26 mouse cellular contexts compared by ENCODE assay signal in the genomic region with DNA sequence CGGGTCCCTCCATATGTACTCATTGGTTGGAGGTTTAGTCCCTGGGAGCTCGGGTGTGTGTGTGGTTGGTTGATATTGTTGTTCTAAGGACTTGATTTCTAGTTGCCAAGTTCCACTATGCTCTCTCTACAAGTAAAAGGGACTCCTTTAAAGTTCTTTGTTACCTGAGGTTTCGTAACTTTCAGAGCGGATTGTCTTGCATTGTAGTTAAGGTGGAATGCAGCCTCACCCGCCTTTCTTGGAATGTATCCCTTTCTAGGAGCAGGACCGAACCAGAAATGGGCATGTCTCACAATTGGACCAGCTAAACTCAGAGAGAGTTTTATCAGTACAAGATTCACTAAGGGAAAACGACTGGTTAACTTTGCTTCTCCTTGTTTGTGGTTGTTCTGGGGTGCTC. TPM values are rescaled to one million over a fixed set of nuclear protein-coding genes. Genes with fewer than 3 reads are reported as not detected.
A peak's percentile ranks its signal among the peaks of the same experiment; 100 is the strongest.
DNase-seq lines count a peak whose midpoint lies in the region; ATAC-seq and TF ChIP-seq lines count a peak whose summit lies in the region.
"Had no signal": no experiment of that assay in that cellular context is flagged by ENCODE, and none has a peak within 500 bp of the region (broad histone marks: within the 10 kb centered on the region; RNA-seq: fewer than 3 reads in every experiment).

No protein-coding gene starts in this region.

- H3K4me1 ChIP-seq in intestine, embryonic 14.5 days (replicated peaks; ENCODE audit: control insufficient read depth, insufficient read depth, low read length), result no peaks in the 10 kb centered on the region; the same call in 1 of the 2 replicates
- H3K4me1 ChIP-seq in intestine, postnatal 0 days (replicated peaks; ENCODE audit: control insufficient read depth, insufficient read depth, low read length), result 0 out of 2 replicates have a peak, but pooled peaks cover 6% of the 10 kb centered on the region
- peaks cover 9% of the 10 kb centered on the region for H3K4me1 ChIP-seq in ES-Bruce4 (ENCODE audit: control insufficient read depth, insufficient read depth, low read length)
- no peaks in the 10 kb centered on the region; the same call in 1 of the 2 replicates for H3K4me1 ChIP-seq in liver, embryonic 16.5 days (ENCODE audit: control insufficient read depth, low read depth, low read length)
- H3K4me1 ChIP-seq in kidney, embryonic 16.5 days (ENCODE audit: insufficient read depth, low read length), result peaks cover 16% of the 10 kb centered on the region
- H3K4me1 ChIP-seq: hindbrain, embryonic 12.5 days; limb, embryonic 13.5 days had no signal

- no peaks in the 10 kb centered on the region for H3K27me3 ChIP-seq in intestine, embryonic 14.5 days (replicated peaks; ENCODE audit: control insufficient read depth, insufficient read depth, low read length)
- H3K27me3 ChIP-seq in intestine, postnatal 0 days (replicated peaks; ENCODE audit: control insufficient read depth, insufficient read depth, low read length), result no peaks in the 10 kb centered on the region
- no peaks in the 10 kb centered on the region for H3K27me3 ChIP-seq in ES-Bruce4 (ENCODE audit: control insufficient read depth, insufficient read depth, low read length, poor library complexity, severe bottlenecking)
- no peaks in the 10 kb centered on the region for H3K27me3 ChIP-seq in liver, embryonic 16.5 days (ENCODE audit: control insufficient read depth, insufficient read depth, low read depth, low read length)
- H3K27me3 ChIP-seq in kidney, embryonic 16.5 days (ENCODE audit: insufficient read depth, low read length), result no peaks in the 10 kb centered on the region
- H3K27me3 ChIP-seq: forebrain, embryonic 13.5 days; hindbrain, embryonic 12.5 days; limb, embryonic 13.5 days had no signal

- no peak overlapping the region for H3K27ac ChIP-seq in intestine, embryonic 14.5 days (ENCODE audit: low read depth)
- no peak overlapping the region for H3K27ac ChIP-seq in intestine, postnatal 0 days (ENCODE audit: low read depth, low read length)
- peak overlapping the region; percentile 94 for H3K27ac ChIP-seq in ES-Bruce4 (ENCODE audit: insufficient read depth, low read length)
- peak overlapping the region; percentile 57; the same call in 1 of the 2 replicates for H3K27ac ChIP-seq in liver, embryonic 16.5 days (ENCODE audit: low read length)
- no peak overlapping the region for H3K27ac ChIP-seq in kidney, embryonic 16.5 days (ENCODE audit: low read length)
- H3K27ac ChIP-seq: forebrain, embryonic 13.5 days; hindbrain, embryonic 12.5 days; hindbrain, postnatal 0 days; layer of hippocampus, adult 2 months; limb, embryonic 13.5 days; stomach, postnatal 0 days had no signal

- H3K9me3 ChIP-seq in intestine, embryonic 14.5 days (ENCODE audit: control insufficient read depth, low read length), result no peaks in the 10 kb centered on the region
- H3K9me3 ChIP-seq in intestine, postnatal 0 days (ENCODE audit: control insufficient read depth), result no peaks in the 10 kb centered on the region
- no peaks in the 10 kb centered on the region for H3K9me3 ChIP-seq in ES-Bruce4 (replicated peaks; ENCODE audit: control insufficient read depth, insufficient read depth, low read length, poor library complexity, severe bottlenecking)
- no peaks in the 10 kb centered on the region for H3K9me3 ChIP-seq in liver, embryonic 16.5 days (replicated peaks; ENCODE audit: control insufficient read depth, low read length)
- no peaks in the 10 kb centered on the region for H3K9me3 ChIP-seq in kidney, embryonic 16.5 days (ENCODE audit: low read length)
- H3K9me3 ChIP-seq: forebrain, embryonic 13.5 days; G1E; hindbrain, embryonic 12.5 days; limb, embryonic 13.5 days had no signal

- TF ChIP-seq POLR2A in ES-Bruce4 (IDR thresholded peaks at IDR 0.05; ENCODE audit: insufficient read depth, low read length), result no peak

- 78% methylated on average over 7 of the region's 7 CpGs for WGBS in intestine, embryonic 14.5 days
- 67% methylated on average over 7 of the region's 7 CpGs for WGBS in intestine, postnatal 0 days
- 64% methylated on average over 7 of the region's 7 CpGs for WGBS in liver, embryonic 16.5 days (ENCODE audit: insufficient replicate concordance)
- 87% methylated on average over 7 of the region's 7 CpGs for WGBS in kidney, embryonic 16.5 days

- no peak for ATAC-seq in intestine, embryonic 14.5 days (replicated peaks; ENCODE audit: low FRiP score, low TSS enrichment, low read depth)
- ATAC-seq in intestine, postnatal 0 days, result no peak
- no peak for ATAC-seq in liver, embryonic 16.5 days (ENCODE audit: low read depth)
- no peak for ATAC-seq in kidney, embryonic 16.5 days (ENCODE audit: low FRiP score, low TSS enrichment)
- ATAC-seq: forebrain, embryonic 13.5 days; hindbrain, postnatal 0 days; midbrain, embryonic 16.5 days had no signal

- H3K9ac ChIP-seq in intestine, embryonic 14.5 days (ENCODE audit: low read length), result no peak overlapping the region
- no peak overlapping the region for H3K9ac ChIP-seq in intestine, postnatal 0 days (ENCODE audit: low read depth, low read length)
- peak overlapping the region; percentile 44 for H3K9ac ChIP-seq in ES-Bruce4 (ENCODE audit: low read depth, poor library complexity, severe bottlenecking)
- H3K9ac ChIP-seq in liver, embryonic 16.5 days (ENCODE audit: low read depth, low read length), result no peak overlapping the region
- no peak overlapping the region for H3K9ac ChIP-seq in kidney, embryonic 16.5 days (replicated peaks; ENCODE audit: low read length)
- H3K9ac ChIP-seq: forebrain, embryonic 13.5 days; hindbrain, embryonic 12.5 days; limb, embryonic 13.5 days had no signal

- DNase-seq in intestine, embryonic 14.5 days (ENCODE audit: low spot score), result peak; percentile 43
- peak; percentile 42 for DNase-seq in WW6 (ENCODE audit: low read depth, low spot score)
- no peak for DNase-seq in left cerebral cortex, adult 11 months (ENCODE audit: low spot score)
- no peak for DNase-seq in heart, postnatal 10 days
- DNase-seq: adrenal gland, postnatal 25 days; cerebellum, adult 11-12 months; cerebellum, postnatal 10 days; gastrocnemius, postnatal 10 days; heart, postnatal 36 days; kidney, postnatal 25 days; lung, postnatal 10 days; right cerebral cortex, adult 18-20 months; thymus, adult 18-20 months; thymus, postnatal 4 days had no signal

- no peak for TF ChIP-seq EP300 in ES-Bruce4 (IDR thresholded peaks at IDR 0.05; ENCODE audit: insufficient read depth, low read depth, low read length)

- intact Hi-C loops in heart, postnatal 10 days (cut with DNase I), result loop anchor here (10.0 kb wide), 1 partner anchor 496 kb away; no protein-coding TSS in a partner anchor

- TF ChIP-seq CTCF in intestine, postnatal 0 days (IDR thresholded peaks at IDR 0.05; ENCODE audit: low read depth), result no peak
- TF ChIP-seq CTCF in ES-Bruce4 (IDR thresholded peaks at IDR 0.05; ENCODE audit: low read depth, low read length), result no peak

- no peak overlapping the region for H3K4me3 ChIP-seq in intestine, embryonic 14.5 days (ENCODE audit: low read depth, low read length)
- no peak overlapping the region for H3K4me3 ChIP-seq in intestine, postnatal 0 days (ENCODE audit: low read depth, low read length)
- no peak overlapping the region for H3K4me3 ChIP-seq in ES-Bruce4 (ENCODE audit: low read depth, low read length)
- H3K4me3 ChIP-seq in liver, embryonic 16.5 days (ENCODE audit: low read depth, low read length), result no peak overlapping the region
- no peak overlapping the region for H3K4me3 ChIP-seq in kidney, embryonic 16.5 days (ENCODE audit: low read length)
- H3K4me3 ChIP-seq: forebrain, embryonic 13.5 days; hindbrain, embryonic 12.5 days; layer of hippocampus, adult 2 months; limb, embryonic 13.5 days had no signal

- H3K36me3 ChIP-seq in intestine, embryonic 14.5 days (ENCODE audit: control insufficient read depth, insufficient read depth, low read length), result no peaks in the 10 kb centered on the region
- H3K36me3 ChIP-seq in intestine, postnatal 0 days (ENCODE audit: control insufficient read depth, insufficient read depth), result no peaks in the 10 kb centered on the region
- H3K36me3 ChIP-seq in ES-Bruce4 (ENCODE audit: control insufficient read depth, insufficient read depth, low read length, poor library complexity, severe bottlenecking), result no peaks in the 10 kb centered on the region
- H3K36me3 ChIP-seq in liver, embryonic 16.5 days (ENCODE audit: control insufficient read depth, insufficient read depth), result no peaks in the 10 kb centered on the region
- no peaks in the 10 kb centered on the region for H3K36me3 ChIP-seq in kidney, embryonic 16.5 days (ENCODE audit: insufficient read depth, low read length)
- H3K36me3 ChIP-seq: G1E; hindbrain, embryonic 12.5 days; limb, embryonic 13.5 days had no signal

- H3K4me2 ChIP-seq in intestine, embryonic 14.5 days (ENCODE audit: low read length), result no peak overlapping the region
- no peak overlapping the region for H3K4me2 ChIP-seq in intestine, postnatal 0 days (replicated peaks; ENCODE audit: low read depth)
- no peak overlapping the region for H3K4me2 ChIP-seq in liver, embryonic 16.5 days (ENCODE audit: low read depth, low read length)
- H3K4me2 ChIP-seq in kidney, embryonic 16.5 days (replicated peaks; ENCODE audit: low read depth, low read length), result no peak overlapping the region
- H3K4me2 ChIP-seq: forebrain, embryonic 13.5 days; hindbrain, embryonic 12.5 days; limb, embryonic 13.5 days had no signal

RNA-seq across cellular contexts. Expression of gene Ly75, which starts 28.1 kb away (rescaled TPM):
- polyA plus RNA-seq in intestine, embryonic 14.5 days (2014; fragmentation: Nextera tagmentation; extraction: Ambion mirVana), result 1.5 and 1.6 TPM in 2 replicates
- 2.2 and 2.9 TPM in 2 replicates for polyA plus RNA-seq in intestine, postnatal 0 days (2015; fragmentation: Nextera tagmentation; extraction: Ambion mirVana)
- polyA plus RNA-seq in ES-Bruce4 (2011; ENCODE audit: insufficient read depth, insufficient read length, low read depth, missing spikeins), result 10.0 and 12.3 TPM in 2 replicates
- polyA plus RNA-seq in liver, embryonic 16.5 days (2015; fragmentation: Nextera tagmentation; extraction: Ambion mirVana), result 2.9 and 3.0 TPM in 2 replicates
- 2.7 and 3.0 TPM in 2 replicates for polyA plus RNA-seq in kidney, embryonic 16.5 days (2015; fragmentation: Nextera tagmentation; extraction: Ambion mirVana)
- total RNA-seq in heart, postnatal 10 days (2021), result 1 to 10 TPM; 1.3 to 1.4 TPM

Comparison
In these comparisons a context has a peak if more than half of its experiments do, and no peak if none do; other contexts are left out.
1. DNase-seq: peak in intestine, embryonic 14.5 days (single experiment) and WW6 (single experiment); none in left cerebral cortex, adult 11 months (single experiment) and heart, postnatal 10 days (0 of 2).
2. H3K27ac ChIP-seq: peak in ES-Bruce4 (single experiment) and liver, embryonic 16.5 days (single experiment); none in intestine, embryonic 14.5 days (single experiment), intestine, postnatal 0 days (single experiment) and kidney, embryonic 16.5 days (single experiment).